Comparison of ENCODE assay signal across 8 mouse cellular contexts in the genomic region with DNA sequence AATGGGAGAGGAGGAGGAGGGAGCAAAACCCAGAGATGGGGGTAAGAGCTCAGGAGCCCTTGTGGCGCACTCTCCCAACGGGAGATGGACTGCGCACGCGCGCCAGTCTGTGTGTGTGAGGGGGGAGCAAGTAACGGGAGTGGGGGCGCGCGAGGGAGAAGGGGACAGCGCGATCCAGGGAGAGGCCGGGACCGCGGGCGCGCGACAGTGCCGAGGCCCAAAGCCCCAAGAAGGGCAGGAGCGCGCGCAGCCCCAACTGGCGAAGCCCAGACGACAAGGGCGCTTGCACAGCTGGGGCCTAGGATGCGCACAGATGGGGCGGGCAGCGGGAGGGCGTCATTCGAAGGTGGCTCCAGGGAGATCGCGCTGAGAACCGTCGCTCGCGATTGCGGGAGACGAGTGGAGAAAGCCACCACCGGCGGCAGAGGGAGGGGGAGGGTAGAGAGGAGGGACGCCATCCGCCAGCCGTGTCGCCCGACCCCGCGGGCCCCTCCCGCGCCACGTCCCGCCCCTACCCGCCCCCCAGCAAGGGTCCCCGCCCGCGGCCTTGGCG. TPM values are rescaled to one million over a fixed set of nuclear protein-coding genes. Genes with fewer than 3 reads are reported as not detected.
DNase-seq lines count a peak whose midpoint lies in the region.

No protein-coding gene starts in this region.

- peaks cover 28% of the 10 kb centered on the region for H3K4me1 ChIP-seq in megakaryocyte, embryonic 14.5 days

- DNase-seq in adrenal gland, adult (ENCODE audit: inconsistent age in 2 of 2, low spot score in 1 of 2): peak; percentile 87 to 93
- DNase-seq in embryo, embryonic 10 days (ENCODE audit: low spot score): peak; percentile 88
- DNase-seq in gastrocnemius, postnatal 10 days: peak; percentile 76
- peak; percentile 80 for DNase-seq in induced T-regulatory cell, adult 2 months (ENCODE audit: low read depth)
- DNase-seq in left cerebral cortex, adult 9 months (ENCODE audit: low spot score in 2 of 2): peak; percentile 68 to 79
- DNase-seq in right cerebral cortex, adult 2 months (ENCODE audit: low spot score in 2 of 2): peak; percentile 73 to 77
- peak; percentile 14 for DNase-seq in urinary bladder, postnatal 10 days (ENCODE audit: low spot score)

- H3K9me3 ChIP-seq in megakaryocyte, embryonic 14.5 days: peaks cover 10% of the 10 kb centered on the region

- peaks cover under 1% of the 10 kb centered on the region for H3K36me3 ChIP-seq in megakaryocyte, embryonic 14.5 days (replicated peaks; ENCODE audit: low read length)

- peaks cover 11% of the 10 kb centered on the region for H3K27me3 ChIP-seq in megakaryocyte, embryonic 14.5 days (replicated peaks)

- peak overlapping the region; percentile 96 for H3K4me3 ChIP-seq in megakaryocyte, embryonic 14.5 days (replicated peaks)

RNA-seq across cellular contexts. Expression of gene Opn1mw, which starts 42.2 kb away (rescaled TPM):
- not detected for total RNA-seq in gastrocnemius, postnatal 10 days (2021)
- polyA plus RNA-seq in megakaryocyte, embryonic 14.5 days (2012; ENCODE audit: insufficient read depth, low replicate concordance): not detected in 2 replicates

RNA-seq across cellular contexts. Expression of gene Mecp2, which starts 50.1 kb away (rescaled TPM):
- 10 to 100 TPM; 32.5 to 38.9 TPM for total RNA-seq in gastrocnemius, postnatal 10 days (2021)
- polyA plus RNA-seq in megakaryocyte, embryonic 14.5 days (2012; ENCODE audit: insufficient read depth, low replicate concordance): 13.7 and 25.1 TPM in 2 replicates

Comparison
In these comparisons a context has a peak if more than half of its experiments do, and no peak if none do; other contexts are left out.
1. Peak in every context shown above with its lines: DNase-seq and H3K4me3 ChIP-seq.
2. DNase-seq: peak in every context shown above with its lines; median percentile 90 in adrenal gland, adult; 88 in embryo, embryonic 10 days; 80 in induced T-regulatory cell, adult 2 months; 76 in gastrocnemius, postnatal 10 days; 75 in right cerebral cortex, adult 2 months; 74 in left cerebral cortex, adult 9 months; 14 in urinary bladder, postnatal 10 days.